Mouse (Mus musculus) right cerebral cortex, postnatal 10 days (tissue): Measurements from ENCODE around the gene Mast4.

ENCODE experiments used
- DNase-seq, 2 experiments: peaks; one replicate each; pipeline ENCODE4 v3.0.0; 2021; ENCODE audit warnings: low spot score in 2 of 2

Mast4 gene

DNA sequence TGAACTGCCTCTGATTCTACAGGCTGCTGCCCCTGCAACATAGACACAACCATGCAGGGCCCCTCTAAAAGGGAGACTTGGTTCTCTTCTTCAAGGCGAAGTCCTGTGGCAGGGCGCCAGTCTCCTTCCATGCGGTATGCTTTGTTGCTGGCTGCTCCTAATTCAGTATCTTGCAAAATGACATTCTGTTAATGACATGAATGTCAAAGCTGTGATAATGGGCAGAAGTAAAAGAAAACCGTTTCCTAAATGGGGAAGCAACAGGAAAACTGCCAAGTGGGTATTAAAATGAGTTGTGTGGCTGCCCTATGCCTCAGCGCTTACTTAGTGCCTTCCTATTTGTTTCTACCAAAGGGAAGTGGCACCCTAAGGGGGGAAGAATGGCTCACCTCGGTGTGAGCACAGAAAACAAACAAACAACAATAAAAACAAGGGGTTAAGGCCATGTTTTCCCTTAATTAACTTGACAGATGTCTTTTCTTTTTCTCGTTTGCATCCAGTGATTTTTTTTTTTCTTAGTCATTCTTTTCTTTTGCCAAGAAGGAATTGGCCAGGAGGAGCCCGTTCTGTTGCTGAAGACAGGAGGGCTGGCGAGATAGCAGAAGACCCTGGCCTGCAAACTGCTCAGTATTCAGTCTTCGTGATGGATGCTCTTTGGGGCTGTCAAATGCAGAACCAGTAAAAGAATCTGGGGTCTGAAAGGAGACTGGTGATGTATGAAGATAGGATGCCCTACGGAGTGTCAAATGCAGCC is 468.1 kb downstream of the Mast4 start:
- peak in 1 of 2 experiments; percentile 53 for DNase-seq

DNA sequence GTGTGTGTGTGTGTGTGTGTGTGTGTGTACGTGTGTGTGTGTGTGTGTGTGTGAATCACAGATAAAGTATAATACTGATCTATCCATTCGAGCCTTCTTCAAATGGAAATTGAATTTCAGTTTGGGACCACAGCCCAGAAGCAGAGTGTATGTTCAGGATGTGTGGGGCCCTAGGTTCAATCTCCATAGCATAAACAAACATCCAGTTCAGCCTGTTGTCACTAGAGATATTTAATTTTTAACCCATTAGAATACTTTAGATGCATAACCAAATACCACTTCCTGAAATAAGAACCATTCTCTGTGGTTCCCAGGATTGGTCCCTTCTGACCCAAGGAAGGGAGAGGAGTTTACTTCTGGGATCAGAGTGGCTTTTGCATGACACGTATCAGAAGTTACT is 468.8 kb downstream of the Mast4 start:
- no peak for DNase-seq

DNA sequence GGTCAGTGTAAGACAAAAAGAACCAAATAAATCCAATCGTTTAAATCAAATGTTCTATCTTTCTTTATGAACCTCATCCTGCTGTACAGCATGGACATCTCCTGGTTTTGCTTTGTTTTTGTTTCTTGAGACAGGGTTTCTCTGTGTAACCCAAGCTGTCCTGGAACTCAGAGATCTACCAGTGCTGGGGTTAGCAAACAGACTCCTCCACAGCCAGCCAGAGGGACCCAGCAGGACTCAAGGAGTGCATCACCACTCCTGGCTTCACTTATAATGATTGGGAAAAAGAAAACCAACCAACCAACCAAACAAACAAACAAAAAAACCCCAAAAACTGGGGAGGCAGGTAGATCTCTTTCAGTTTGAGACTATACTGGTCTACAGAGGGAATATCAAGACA is 469.5 kb downstream of the Mast4 start:
- DNase-seq: no peak

DNA sequence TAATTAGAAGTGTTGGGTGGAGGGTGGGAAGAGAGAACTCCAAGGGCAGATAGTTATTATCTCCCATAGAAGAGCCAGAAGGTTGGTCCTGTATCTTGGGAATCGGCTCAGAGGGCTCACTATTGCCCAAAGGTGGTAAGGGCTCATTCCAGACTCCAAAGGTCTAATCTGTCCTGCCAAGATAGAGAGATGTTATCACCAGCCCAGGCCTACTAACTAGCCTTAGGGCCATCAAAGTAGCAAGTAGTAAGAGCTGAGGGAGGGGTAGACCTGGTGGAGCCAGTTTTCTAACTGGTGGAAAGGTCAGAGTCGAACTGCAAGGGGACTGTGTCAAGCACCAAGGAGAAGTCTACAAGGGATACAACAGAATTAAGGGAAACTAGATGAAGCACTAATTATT is 470.2 kb downstream of the Mast4 start:
- no peak for DNase-seq

DNA sequence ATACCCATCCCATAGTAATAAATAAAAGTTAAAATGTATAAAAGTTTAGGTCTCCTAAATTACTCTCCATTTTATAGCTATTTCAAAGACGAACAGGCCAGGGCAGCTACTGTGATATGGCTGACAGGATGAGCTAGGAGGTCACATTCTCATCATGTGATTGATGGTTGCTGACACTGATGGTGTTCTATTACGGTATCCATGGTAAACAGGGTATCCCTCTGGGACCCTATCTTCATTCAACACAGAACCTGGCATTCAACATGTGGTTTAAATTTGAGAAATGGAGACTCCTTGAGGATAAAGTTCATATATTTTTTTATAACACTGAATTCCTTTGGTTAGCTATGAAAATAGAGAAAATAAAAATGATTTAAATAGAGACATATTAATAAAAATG is 471.3 kb downstream of the Mast4 start:
- no peak for DNase-seq

DNA sequence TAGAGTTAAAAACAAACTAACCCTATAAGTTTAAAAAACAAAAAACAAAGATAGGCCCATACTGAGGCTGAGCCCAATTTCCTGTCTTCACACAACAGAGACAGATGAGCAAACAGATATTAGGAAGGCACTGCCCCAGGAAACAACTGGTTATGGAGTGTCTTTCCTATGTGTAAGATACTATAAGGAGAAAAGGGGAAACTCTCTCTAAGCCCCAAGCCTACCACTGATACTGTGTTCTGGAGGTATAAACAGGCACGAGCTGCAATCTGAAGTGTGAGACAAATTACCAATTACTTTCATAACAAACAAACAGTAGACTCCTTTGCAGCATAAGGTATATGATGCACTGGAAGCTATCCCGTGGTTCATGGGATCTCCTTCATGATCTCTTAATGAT is 471.9 kb downstream of the Mast4 start:
- no peak for DNase-seq

DNA sequence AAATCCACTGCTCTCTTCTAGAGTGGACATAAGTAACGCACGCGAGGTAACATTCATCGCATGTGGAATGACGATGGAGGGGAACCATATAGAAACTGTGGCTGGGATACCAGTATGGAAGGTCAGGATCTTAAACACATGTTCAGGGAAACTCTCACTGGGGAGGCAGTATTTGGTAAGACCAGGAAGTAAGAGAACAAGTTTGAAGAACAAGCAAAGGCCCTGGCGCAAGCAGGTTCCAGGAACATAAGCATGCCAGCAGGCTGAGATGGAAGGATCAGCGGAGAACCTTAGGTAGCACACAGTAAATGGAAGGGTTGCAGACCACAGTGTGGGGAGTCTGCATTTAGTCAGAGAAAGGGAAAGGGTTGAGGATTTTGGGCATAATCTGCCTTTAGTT is 473.6 kb downstream of the Mast4 start:
- DNase-seq: no peak

DNA sequence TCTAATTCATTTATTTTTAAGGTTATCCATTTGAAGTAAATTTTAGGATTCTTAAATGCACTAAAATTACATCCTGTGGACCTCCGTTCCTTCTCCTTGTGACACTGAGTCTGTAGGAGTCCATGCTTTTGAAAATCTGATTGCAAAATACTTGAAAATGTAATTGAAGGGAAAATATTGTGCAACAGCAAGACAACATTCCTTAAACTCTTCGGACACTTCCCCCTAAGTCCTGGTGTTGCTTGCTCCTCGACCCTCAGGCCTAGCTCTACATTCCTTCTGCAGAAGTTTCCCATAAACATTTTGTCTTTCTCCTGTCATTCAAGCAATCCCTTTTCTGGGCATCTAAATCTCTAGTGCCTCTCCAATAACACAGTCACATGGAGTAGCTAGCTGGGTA is 474.2 kb downstream of the Mast4 start:
- no peak for DNase-seq

DNA sequence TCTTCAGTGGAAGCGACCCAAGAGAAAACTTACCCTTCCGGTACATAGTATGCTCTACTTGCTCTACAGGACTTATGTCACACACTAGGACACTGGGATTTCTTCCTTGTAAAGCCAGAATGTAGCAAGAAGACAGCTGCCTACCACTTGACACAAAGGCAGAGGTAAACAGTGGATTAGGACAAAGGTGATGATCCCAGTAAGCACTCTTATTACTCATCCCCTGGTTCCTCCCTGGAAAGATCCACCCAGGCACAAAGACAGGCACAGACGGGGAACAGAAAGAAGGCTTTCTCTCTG is 476.8 kb downstream of the Mast4 start:
- DNase-seq: no peak

DNA sequence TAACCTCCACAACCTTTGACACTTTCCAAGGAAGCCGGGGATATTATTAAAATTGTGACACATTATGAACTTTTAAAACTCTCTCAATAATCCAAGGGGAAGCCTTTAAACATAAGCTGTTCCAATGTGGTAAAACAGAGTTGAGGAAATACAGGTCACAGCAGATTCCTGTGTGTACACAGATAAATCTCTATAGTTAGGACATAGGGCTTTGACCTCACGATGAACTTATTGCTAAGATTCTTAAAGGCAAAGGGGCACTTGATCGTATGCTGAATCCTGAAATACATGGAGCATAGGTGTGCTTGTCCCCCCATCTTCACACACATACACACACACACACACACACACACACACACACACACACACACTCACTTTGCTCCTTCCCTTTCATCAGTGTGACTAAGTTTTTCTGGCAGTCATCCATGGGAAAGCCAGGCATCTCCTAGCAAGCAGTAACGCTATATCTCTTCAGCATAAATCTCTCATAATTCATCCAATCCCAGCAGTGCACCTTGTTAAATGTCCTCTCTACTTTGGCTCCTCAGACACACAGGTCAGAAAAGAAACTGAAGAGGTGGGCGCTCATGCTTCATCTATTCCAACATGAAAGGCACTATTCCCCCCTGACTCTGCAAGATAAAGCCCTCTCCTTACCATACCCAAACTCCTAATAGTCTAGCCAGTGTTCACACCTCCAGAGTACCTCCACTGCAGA is 477.3 kb downstream of the Mast4 start:
- DNase-seq: no peak

DNA sequence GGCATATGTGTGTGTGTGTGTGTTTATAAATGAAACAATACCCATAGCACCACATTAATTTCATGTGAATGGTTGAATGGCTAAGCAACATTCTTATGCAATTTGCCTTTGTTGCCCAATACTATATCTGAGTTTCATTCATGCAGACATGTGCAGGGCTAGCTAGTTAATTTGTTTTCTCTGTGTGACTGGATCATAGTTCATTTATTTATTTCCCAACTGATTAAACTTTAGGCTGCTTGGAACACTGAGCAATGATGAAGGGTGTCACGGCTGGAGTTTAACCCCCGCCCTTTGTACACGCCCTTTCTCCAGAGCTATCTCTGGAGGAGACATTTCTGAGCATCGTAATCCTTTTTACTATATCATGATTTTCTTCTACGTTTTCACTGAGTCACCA is 481.4 kb downstream of the Mast4 start:
- DNase-seq: no peak

DNA sequence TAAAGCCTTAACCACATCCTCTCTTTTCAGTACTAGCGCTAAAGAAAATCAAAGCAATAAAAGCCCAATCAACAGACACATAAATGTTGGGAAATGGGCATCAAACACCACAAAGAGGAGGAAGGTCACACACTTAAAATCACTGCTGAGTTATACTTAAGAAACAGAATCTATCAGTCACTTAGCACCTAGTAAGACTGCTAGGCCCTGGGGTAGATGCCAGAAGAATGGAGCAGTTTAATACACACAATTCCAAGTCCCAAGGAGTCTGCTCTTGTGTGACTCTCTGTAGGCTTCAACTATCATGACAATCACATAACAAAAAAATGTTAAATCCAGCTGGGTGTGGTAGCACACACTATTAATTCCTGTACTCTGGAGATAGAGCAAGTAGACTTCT is 483.0 kb downstream of the Mast4 start:
- DNase-seq: no peak

DNA sequence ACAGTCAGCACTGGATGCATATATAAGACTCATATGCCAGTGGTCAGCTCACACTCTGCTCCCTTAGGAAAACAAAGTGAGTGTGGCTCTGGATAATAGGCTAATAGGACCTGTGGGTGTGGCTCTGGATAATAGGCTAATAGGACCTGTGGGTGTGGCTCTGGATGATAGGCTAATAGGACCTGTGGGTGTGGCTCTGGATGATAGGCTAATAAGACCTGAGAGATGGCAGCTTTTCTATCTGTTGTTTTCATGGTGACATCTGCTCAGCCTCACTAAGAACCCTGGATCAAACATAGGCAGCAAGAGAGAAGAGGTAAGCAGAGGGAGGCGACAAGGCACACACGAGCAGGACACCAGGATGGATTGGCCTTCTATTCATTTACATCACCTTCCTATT is 483.7 kb downstream of the Mast4 start:
- no peak for DNase-seq

DNA sequence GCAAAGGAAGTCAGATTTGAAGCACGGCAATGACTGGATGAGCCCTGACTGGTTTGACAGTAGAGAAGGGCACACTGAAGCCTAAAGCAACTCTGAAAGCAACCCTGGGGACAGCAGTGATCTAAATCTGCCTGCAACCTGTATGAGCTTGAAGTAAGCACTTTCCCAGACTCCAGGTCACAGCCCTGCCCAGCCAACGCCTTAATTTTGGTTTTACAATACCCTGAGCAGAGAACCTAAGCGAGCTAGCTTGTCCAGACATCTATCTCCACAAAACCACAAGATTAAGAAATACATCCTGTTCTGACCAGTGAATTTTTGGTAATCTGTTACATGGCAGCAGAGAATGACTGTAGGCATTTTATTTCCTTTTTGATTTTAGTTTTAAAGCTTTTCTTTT is 485.2 kb downstream of the Mast4 start:
- DNase-seq: no peak

DNA sequence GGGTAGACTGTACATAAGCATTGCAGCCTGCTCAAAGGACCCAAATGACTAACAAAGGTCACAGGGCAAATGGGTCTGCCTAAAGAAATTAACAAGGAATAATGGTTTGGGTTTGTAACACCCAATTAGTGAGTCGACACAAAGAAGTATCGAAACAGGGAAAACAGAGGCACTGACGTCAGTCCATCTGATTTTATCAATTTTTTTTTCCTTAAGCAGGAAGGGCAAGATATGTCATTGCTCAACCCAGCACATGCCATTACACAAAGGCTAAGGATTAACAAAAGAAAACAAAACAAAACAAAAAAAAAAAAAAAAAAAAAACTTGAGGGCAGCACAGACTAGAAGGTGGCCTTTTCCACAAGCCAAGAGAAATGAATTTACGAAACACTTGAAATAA is 487.8 kb downstream of the Mast4 start:
- no peak for DNase-seq

DNA sequence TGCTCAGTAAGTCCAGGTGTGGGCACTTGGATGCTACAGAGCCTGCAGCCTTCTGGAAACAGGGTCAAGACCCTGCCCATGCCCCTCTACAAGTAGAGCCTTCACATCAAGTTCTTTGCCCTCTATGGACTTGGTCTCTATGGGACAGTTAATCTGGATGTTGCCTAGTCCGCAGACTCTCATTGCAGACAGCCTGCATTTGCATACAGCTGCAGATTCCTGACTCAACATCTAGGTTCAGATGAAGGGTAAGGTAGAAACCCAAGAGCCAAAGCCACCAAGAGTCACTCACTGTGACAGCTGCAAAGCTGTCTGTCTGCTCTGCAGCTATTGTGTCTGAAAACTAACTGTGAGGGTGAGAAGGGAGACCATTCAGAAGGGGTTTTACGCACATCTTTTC is 491.6 kb downstream of the Mast4 start:
- no peak for DNase-seq

DNA sequence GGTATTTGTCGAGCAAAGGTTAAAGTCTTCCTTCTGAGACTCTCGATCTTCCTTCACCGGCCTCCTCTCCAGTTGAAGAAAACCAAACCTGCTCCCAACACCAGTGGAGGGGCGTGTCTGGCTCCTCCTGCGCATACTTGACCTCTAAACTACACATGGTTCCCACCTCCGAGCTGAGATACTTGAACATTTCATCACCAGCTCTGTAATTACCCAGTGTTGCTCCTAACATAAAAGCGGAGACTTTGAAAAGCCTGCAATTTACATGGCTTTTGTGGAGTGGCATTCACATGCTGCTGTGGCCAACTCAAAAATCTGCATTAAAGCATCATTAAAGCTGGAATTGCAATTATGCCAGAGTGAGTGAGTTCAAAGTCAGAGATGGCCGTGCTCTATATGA is 492.1 kb downstream of the Mast4 start:
- no peak for DNase-seq

DNA sequence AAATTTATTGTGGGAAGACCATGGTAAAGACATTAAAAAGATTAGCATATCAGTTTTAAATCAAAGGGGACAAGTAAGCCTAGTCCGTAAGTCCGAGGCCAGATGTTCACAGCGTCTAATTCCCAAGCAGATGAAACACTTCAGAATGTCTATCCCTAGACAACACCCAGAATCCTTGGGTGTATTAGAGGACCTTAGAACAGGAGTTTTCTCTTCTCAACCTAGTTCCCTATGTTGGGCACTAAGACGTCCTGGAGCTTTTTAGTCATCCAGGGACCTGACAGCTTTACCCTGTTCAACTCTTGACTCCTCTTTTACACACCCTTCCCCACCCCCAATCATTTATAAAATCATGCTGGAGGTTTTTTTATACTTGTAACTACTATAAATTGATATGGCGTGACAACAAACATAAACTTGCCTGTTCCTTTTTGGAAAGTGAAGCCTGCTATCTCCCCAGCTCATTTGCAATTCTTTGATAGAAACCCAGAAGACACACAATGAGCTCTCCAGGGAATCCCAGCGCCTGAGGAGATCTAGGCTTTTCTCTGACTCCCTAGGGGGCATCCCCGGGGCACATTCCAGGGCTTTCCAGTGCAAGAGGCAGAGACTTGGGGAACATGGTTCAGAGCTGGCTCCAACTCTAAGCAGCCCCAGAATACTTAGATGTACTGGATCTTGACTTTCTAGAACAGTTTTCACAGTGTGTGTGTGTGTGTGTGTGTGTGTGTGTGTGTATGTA is 494.4 kb downstream of the Mast4 start:
- no peak for DNase-seq

DNA sequence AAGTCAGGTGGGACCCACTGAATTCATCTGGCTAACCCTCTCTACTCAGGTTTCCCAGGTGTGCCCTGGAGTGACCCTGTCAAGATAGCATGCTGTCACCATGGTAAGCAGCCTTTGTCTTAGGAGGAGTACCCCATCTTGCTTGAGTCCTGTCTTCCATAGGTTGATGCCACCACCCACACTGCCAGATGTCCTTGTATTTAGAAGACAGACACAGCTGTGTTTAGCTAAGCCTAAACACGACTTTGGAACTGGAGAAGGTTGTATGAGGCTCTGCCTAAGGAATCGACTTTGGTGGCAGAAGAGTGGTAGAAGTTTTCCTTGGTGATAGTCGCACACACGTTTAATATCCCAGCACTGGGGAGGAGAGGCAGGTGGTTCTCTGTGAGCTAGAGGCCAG is 496.9 kb downstream of the Mast4 start:
- DNase-seq: no peak

DNA sequence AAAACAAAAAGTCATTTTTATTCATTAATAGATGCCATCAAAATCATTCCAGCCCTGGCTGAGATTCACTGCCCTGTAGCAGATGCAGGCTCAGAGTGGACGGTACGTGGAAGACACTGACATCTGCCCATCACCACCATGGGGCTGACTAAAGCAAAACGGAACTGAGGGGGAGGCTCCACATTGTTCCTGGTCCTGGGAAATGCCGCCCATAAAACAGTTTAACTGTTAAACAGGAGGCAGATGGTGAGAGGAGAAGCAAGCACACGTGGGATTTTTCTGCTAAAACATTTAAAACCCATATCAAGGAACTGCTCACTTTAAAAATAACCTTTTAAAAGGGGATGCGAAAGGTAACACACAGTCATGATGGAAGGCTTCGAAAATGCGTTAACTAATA is 499.0 kb downstream of the Mast4 start:
- DNase-seq: no peak

DNA sequence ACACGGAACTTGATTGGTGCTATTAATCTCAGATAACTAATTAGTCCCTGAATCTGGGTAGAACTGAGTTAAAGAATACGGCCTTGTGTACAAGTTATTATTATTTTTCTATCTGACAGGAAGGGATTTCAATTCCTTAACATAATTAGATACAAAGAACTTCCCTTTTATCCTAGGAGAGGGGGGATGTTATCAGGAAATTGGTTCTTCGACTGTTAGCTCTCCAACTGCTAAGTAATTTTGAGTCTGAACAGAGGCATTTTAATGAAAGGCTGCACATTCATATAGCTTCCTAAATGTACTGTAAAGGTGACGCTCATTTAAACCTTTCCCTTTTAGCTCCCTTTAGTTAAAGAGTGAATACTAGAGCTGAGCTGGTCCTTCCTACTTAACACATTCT is 516.0 kb downstream of the Mast4 start:
- no peak for DNase-seq

DNA sequence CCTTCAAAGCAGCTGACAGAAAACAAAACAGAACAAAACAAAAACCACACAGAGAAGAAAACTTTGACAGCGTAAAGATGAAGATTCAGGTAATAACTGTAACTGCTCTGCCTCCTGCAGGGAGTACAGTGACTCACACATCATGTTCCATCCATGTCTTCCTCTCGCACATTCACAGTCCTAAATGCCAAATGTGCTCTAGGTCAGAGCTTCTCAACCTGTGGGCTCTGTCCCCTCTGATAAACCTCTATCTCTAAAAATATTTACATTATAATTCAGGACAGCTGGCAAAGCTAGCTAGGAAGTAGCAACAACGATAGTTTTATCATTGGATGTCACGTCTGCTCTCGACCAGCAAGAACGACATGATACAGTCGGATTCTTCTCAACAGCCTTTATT is 517.6 kb downstream of the Mast4 start:
- no peak for DNase-seq

DNA sequence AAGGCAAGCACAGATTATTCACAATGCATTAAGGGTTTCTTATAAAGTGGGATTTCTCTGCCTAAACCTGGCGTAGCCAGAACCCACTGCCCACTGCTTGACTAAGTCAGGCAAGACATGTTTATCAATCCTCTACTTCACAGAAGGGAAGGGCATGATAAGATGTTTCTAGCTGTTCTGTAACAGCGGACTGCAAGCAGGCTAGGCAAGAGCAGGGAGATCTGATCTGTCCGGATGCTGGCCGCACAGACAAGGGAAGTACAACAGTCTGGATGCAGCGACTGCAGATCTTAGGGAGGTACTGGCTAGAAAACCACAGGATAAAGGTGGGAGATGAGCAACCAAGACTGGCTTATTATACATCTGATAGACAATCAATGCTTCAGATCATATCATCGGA is 519.1 kb downstream of the Mast4 start:
- no peak for DNase-seq
